Mouse (Mus musculus): ENCODE results near the gene Mlx. TPM values are rescaled to one million over a fixed set of nuclear protein-coding genes. Genes with fewer than 3 reads are reported as not detected.

The Mlx gene
- 10 to 100 TPM; 41.6 to 44.3 TPM for total RNA-seq (2021)
- long read RNA-seq, transcript Mlx-202 (8 exons, 1,826 nt) = major isoform, 25 of 38 reads
- long read RNA-seq, partial matches to known transcripts = 0 of 38 reads
- long read RNA-seq, other reads (novel, unspliced or antisense) = 8 of 38 reads

- peak; percentile 87 to 95 for DNase-seq (ENCODE audit: low spot score in 2 of 2)
Observed at GRCm38 (mm10) chr11:101086756-101087681, at the start of gene Mlx. TSS of gene Mlx (plus strand) at chr11:101087277.

DNA sequence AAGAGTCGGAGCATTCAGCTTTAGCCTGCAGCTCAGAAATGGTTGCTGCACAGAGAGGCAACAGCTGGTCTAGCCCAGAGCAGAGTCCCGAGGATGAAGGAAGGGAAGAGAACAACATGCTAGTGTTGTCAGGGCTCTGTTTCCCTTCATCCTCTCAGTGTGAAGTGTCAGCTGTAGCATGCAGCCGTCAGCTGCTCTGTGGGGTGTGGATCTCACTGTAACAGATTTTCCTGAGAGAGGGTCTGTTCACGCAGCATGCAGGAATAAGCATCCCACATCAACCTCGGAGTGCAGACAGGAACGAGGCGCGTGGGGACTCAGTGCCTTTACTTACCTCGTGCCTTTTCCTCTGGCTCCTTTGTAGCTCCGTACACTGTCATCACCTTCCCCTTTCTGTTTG, 49.3 kb upstream of the Mlx start:
- peak in 1 of 2 experiments; percentile 63 for DNase-seq (ENCODE audit: low spot score in 2 of 2)

GRCm38 (mm10) chr11:101045826-101046225, 41.3 kb upstream of the Mlx start:
- no peak for DNase-seq (ENCODE audit: low spot score in 2 of 2)

DNA sequence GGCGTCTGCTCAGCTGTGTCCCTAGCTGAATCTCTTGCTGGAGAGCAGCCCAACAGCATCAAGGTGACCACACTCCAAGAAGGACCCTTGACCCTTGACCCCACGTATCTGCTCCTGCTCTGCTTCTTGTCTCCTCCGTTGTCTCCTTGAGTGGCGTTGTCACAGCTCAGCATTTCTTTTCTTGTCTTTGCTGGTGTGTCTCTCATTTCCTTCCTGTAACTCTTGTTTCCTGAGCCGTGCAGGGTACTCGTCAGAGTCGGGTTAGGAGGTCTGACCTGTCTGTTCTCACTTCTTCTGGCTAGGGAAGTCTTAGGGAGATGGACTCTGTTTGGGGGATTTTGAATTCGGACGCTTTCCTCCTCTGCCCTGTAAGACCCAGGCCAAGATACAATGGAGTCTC, 40.6 kb upstream of the Mlx start:
- no peak for DNase-seq (ENCODE audit: low spot score in 2 of 2)

GRCm38 (mm10) chr11:101047502-101047901, 39.6 kb upstream of the Mlx start:
- DNase-seq (ENCODE audit: low spot score in 2 of 2) = no peak

- DNase-seq (ENCODE audit: low spot score in 2 of 2) = peak; percentile 64 to 83
Observed at GRCm38 (mm10) chr11:101050359-101050758, 36.7 kb upstream of the Mlx start.

DNA sequence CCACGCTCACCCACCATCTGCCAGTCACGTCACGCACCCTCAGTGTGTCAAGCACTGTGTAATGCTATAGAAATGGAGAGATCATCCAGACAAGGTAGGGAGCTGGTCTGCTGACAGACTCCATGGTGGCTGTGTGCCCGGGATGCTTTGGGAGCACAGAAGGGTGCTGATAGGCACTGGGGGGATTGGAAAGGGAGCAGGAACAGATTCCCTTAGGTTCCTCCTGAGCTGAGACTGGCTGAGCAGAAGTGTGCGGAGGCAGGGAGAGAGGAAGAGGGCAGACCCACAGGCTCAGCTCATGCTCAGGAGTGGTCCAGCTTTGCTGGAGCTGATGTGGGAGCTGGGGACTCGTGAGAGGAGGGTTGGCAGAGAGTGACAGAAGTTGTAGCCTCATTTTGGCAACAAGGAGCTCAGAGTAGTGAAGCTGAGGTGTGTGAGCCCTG, 36.0 kb upstream of the Mlx start:
- DNase-seq (ENCODE audit: low spot score in 2 of 2) = peak; percentile 56 to 76

- no peak for DNase-seq (ENCODE audit: low spot score in 2 of 2)
Observed at GRCm38 (mm10) chr11:101051617-101052016, 35.5 kb upstream of the Mlx start.

DNA sequence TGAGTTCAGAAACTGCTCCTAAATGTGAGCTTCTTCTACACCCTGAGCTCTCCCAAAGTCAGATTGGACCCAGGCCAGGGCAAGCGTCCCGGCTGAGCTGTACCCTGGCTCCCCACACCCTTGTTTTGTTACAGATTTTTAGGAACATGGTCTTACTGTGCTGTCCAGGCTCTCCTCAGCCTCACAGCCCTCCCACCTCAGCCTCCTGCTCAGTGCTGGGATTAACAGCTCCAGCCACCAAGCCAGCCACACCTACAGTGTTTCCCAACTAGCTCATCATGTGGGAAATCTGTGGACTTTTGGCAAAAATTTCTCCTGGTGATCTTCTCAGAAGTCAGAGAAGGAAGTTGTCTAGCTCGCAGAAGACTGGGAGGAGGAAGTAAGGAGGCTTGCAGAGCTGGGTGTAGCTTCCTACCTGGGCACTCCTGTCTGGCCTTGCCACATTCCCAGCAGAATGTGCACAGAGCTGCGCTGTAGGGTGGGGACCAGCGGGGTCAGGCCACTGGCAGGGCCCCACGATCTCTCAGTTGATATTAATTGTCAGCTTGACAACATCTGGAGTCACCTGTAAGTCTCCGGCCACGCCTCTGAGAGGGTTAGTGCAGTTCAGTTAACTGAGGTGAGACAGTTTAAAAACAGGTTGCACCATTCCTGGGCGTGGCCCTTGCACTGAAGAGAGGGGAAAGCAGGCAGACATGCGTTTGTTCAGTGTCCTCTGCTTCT, 34.2 kb upstream of the Mlx start:
- DNase-seq (ENCODE audit: low spot score in 2 of 2) = no peak

DNA sequence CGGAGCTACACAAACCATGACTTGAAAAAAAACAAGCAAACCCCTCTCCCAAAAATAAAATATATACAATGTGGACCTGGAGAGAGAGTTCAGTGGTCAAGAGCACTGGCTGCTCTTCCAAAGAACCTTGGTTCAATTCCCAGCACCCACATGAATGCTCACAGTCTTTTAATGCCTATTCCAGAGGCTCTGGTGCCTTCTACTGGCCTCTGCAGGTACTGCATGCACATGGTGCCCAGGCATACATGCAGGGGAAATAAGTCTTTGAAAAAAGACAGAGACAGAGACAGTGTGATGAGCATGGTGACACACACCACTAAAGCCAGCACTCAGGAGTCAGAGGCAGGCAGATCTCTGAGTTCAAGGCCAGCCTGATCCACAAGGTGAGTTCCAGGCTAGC, 33.1 kb upstream of the Mlx start:
- no peak for DNase-seq (ENCODE audit: low spot score in 2 of 2)

- no peak for DNase-seq (ENCODE audit: low spot score in 2 of 2)
Observed at GRCm38 (mm10) chr11:101055418-101055817, 31.7 kb upstream of the Mlx start.

GRCm38 (mm10) chr11:101056885-101057284, 30.2 kb upstream of the Mlx start:
- no peak for DNase-seq (ENCODE audit: low spot score in 2 of 2)

GRCm38 (mm10) chr11:101057860-101058259, 29.2 kb upstream of the Mlx start:
- DNase-seq (ENCODE audit: low spot score in 2 of 2) = peak; percentile 73 to 91

DNA sequence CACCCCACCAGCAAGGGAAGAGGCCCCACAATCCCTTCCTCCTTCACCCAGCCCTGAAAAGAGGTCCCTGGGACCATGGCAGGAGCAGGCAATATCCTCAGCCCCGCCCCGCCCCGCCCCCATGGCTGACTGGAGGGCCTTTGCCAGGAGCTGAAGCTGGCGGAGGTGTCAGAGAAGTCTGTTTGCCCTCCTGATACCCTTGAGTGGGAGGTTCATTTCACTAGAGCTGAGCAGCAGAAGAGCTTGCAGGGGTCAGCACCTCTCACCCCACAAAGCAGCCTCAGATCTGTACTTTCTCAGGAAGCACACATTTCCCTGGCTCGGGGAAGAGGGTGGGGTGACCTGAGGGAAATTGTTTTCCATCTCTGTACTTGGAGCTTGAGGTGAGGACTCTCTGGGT, 28.4 kb upstream of the Mlx start:
- DNase-seq (ENCODE audit: low spot score in 2 of 2) = no peak

DNA sequence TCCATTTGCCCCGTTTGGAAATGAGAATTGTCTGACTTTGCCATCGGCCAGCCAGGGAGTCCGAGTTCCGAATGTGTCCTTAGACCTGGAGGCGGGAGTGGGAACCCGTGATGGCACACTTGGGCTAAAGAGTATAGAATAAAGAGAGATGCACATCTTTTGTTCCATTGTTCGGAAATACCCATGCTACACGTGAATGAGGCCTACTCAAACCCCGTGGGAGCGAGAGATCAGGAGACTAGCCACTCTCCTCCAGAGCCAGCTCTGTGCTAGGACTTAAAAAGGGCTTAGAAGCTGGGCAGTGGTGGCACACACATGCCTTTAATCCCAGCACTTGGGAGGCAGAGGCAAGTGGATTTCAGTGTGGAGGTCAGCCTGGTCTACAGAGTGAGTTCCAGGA, 27.6 kb upstream of the Mlx start:
- DNase-seq (ENCODE audit: low spot score in 2 of 2) = no peak

DNA sequence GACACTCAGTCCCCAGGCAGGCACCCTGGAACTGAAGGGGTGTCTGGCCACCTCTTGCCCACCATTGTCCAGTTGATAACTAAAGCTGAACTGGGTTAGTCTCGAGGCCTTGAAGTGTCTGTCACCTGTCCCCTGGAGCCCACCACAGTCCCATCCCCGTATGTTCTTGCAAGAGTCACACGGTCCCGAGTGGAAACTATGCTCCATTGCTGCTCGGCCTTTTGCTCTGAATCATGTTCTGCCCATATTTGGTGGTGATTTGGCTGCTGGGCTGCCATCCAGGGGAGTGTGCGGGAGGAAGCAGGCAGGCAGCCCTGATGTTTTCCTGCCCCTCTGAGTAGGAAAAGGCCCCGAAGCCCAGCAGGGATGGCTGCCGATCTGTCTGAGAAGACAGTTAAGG, 27.0 kb upstream of the Mlx start:
- DNase-seq (ENCODE audit: low spot score in 2 of 2) = peak; percentile 61 to 74

- no peak for DNase-seq (ENCODE audit: low spot score in 2 of 2)
Observed at GRCm38 (mm10) chr11:101061049-101061448, 26.0 kb upstream of the Mlx start.

GRCm38 (mm10) chr11:101062165-101062884, 24.8 kb upstream of the Mlx start:
- DNase-seq (ENCODE audit: low spot score in 2 of 2) = peak; percentile 67 to 78

DNA sequence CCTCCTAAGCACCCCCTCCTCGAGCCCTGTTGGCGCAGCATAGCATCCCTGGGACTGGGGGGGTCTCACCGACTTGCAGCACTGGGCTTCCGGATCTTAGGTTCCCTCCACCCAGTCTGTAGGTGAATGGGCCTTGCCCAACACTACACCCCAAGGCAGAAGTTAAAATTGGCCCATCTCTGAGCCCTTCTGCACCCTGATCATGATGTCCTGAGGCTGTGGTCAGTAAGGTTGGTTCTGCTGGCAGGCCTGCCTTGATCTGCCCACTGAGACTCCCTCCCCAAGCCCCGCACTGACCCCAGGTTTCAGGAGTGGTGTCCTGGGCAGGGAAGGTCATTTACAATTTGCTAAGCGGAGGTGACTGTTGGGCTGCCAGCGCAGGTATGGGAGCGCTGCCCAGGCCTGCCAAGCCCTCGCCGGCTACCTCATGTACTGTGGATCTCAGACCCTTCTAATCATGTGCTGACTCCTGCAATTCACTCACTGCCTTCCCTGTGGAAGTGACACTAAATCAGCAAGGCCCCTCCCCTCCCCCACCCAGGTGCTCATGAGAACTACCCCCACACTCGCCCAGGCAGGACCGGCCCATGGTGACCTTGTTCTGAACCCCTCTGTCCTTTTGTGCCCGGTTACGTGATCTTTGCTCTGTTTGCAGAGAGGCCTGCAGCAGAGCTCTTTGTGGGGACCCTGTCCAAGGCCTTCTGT, 24.0 kb upstream of the Mlx start:
- no peak for DNase-seq (ENCODE audit: low spot score in 2 of 2)

DNA sequence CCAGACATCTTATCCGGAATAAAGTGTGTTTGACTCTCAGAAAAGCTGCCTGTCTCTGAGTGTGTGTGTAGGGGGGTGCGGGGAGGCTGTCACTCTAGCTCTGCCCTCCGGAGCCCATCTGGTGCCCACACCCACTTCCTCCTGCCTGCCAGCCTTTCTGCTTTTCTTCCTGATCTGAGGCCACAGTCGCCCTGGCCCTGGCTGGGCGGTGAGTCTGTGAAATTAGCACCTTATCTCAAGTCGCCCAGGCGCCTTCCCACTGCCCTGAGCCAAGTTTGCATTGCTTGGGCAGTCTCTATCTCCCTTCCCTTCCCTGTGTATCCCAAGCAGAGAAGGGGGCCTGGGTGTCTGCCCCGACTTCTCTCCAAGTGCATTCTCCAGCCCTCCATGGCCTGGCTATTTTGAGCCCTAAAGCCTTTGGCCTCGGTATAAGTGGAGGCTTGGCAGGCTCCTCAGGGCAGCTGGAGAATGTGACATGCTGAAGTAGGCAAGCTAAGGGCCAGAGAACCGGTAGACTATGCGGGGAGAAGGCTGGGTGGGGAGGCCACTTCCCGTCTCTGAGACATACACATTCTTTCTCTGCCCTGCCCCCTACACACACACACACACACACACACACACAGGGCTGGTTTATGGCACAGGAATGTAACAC, 23.3 kb upstream of the Mlx start:
- peak; percentile 61 to 78 for DNase-seq (ENCODE audit: low spot score in 2 of 2)

Data from layer of hippocampus, adult 18-20 months (tissue).